Mouse (Mus musculus) liver (tissue): ENCODE results near the gene Crlf3.

ENCODE experiments used
- DNase-seq: peaks from one replicate; pipeline ENCODE4 v3.0.0-alpha.2; 2020; ENCODE audit warnings: mixed read lengths

Crlf3 gene

DNA sequence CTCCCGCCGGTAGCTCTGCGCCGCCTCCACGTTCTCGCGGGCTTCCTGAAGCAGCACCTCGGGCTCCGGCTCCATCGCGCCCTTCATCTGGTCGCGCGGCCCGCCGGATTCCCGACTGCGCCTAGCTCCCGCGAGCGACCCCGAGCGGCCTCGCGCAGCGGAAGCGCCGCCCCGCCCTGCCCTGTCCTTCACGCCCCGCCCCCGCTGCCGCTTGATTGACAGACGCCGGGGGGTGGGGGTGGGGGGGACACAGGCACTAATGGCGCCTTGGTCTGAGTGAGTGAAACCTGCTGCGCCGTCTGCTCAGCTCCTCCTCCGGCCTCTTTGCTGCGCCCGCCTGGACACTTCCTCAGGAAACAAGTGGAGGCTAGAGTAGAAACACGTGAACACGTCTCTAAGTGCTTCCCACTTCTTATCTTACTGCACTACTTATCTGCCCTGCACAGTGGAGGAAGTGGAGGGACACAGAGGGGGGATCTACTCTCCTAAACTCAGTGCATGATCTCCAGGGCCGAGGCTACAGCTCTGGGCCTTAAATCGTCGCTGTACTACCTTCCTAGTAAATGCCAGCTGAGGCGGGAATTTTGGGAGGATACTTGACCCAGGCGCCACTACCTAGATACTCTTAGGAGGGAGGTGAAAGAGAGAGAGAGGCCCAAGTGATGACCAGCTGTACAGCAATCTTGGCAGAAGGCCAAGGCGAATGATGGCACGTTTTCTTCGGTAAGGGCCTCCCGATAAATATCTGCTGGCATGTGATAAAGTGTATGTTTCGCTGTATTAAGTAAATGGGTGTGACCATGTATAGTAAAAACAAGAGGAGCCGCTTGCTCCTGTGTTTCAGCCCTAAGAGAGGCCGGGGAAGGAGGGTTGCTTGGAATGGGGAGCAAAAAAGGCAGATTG, at the start of gene Crlf3:
Gene Crlf3 (minus strand): TSS at position 166 of the 903 bp plus-strand sequence.
- DNase-seq: peak; percentile 97

GRCm38 (mm10) chr11:80116411-80116810, 35.6 kb upstream of the Crlf3 start:
- no peak for DNase-seq

- DNase-seq: no peak
Observed at GRCm38 (mm10) chr11:80104407-80104806, 23.6 kb upstream of the Crlf3 start.

GRCm38 (mm10) chr11:80101298-80101697, 20.5 kb upstream of the Crlf3 start:
- DNase-seq: peak; percentile 32

- no peak for DNase-seq
Observed at GRCm38 (mm10) chr11:80098444-80099056, 17.8 kb upstream of the Crlf3 start.

- DNase-seq: no peak
Observed at GRCm38 (mm10) chr11:80090555-80091164, 9.9 kb upstream of the Crlf3 start.

GRCm38 (mm10) chr11:80089817-80090214, 9.0 kb upstream of the Crlf3 start:
- no peak for DNase-seq

DNA sequence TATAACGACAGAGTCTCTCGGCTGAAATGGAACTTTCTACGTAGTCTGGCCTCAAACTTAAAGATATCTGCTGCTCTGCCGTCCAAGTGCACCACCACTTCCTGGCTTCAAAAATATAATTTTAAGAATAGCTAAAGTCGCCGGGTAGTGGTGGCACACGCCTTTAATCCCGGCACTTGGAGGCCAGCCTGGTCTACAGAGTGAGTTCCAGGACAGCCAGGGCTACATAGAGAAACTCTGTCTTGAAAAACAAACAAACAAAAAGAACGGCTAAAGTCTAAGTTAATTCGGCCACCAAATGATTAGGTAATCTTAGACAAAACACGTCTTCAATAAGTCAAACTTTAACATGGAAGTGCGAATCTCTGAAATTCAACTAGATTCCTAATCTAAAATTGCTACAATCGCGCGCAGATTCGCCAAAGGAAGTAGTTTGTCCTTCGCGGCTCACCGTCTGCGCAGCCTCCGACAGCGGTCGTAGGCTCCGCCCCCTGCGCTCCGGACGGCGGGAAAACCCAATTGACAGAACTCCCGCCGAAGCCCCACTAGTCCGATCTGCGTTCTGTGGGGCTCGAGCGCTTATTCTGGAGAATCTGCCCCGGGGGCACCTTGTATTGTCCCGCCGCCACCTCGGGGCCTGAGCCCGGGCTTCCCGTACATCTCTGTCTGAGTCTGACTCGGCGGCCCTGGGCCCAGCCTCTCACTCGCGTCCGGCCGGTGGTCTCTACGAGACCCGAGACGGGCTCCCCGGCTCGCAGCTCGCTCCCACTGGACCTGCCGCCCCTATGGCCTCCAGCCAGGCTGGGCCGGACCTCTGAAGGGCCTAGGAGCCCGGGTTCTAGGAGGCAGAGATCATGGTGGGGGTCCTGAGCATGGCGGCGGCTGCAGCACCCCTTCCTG, 8.4 kb upstream of the Crlf3 start, which contains the start of gene Atad5:
Gene Atad5 (plus strand): TSS at position 484 of the 900 bp plus-strand sequence.
- DNase-seq: peak; percentile 93

DNA sequence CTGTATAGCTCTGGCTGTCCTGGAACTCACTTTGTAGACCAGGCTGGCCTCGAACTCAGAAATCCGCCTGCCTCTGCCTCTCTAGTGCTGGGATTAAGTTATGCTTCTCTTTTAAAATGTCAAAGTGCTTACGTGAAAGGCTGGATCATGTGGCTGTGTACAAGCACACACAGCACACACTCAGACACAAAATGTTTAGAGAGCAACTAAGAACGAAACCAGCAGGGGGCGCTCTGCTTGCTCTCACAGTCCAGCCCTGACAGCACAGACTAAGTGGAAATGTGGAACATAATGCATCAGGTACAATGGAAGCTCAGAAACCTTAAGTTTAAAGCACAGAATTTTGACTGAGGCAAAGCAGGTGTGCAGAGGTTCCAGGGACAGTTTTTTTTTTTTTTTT, 6.1 kb upstream of the Crlf3 start:
- DNase-seq: peak; percentile 92

DNA sequence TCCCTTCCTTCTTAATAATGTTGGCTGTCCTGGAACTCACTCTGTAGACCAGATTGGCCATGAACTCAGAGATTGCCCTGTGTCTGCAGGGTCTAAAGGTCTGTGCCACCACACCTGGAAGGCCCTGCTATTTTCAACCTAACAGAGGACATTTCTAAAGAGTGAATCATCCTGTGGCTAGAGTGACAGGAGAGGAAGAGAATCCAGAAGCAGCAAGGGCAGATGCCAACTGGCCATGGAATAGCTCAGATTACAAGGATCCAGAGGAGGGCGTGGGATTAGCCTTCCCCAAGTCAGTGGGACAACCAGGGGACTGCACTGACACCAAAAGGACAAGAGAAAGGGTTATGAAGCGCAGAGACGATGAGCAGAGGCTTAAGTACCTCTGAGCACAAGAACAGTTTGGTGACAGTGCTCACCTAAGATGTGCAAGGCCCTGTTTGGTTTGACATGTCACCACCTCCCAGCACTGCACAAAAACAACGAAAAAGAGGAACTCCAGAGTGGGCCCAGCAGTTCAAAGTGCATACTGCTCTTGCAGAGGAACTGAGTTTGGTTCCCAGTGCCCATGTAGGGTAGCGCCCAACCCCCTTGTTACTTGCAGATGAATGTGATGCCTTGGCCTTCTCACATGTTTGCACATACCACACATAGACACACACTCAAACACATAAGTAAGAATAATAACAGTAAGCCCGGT, 4.7 kb upstream of the Crlf3 start:
- DNase-seq: peak; percentile 35

DNA sequence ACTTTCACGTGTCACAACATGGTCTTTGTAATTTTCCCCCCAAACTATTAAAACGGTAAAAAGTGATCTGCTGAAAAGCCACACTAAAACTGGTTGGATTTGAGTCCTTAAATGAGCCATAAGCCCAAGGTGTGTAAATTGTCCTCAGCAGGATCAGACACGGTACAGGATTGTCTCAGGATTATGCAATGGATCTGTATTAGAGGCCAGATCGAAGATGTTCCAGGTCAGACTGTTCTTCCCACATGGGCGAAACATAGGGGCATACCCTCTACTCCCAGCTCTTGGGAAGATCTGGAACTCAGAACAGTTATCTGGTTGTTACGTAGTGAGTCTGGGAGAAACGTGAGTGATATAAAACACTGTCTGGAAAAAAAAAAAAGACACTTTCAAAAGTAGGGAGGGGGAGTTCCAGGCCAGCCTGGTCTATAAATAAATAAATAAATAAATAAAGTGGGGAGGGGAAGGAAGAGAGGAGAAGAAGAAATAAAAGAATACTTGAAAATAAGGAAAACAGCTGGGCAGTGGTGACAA, 1.1 kb upstream of the Crlf3 start:
- peak; percentile 16 for DNase-seq

- peak; percentile 60 for DNase-seq
Observed at GRCm38 (mm10) chr11:80080381-80080825, 388 bp downstream of the Crlf3 start.

GRCm38 (mm10) chr11:80079751-80080150, 1.0 kb downstream of the Crlf3 start:
- peak; percentile 54 for DNase-seq

DNA sequence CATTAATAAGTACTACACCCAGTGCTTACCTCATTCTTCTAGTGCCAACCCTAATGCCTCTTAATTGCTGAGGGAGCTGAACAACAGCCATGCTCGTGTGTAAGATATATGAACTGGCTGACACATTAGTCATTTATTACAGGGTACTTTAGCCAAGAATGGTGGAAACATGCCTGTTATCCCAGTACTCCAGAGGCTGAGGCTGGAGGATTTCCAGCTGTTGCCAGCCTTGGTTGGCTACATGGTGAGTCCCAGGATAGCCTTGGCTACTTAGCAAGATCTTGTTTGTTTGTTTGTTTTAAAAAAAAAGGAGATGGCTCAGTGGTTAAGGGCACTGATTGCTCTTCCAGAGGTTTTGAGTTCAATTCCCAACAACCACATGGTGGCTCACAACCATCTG, 2.0 kb downstream of the Crlf3 start:
- no peak for DNase-seq

GRCm38 (mm10) chr11:80077784-80078545, 2.8 kb downstream of the Crlf3 start:
- no peak for DNase-seq

DNA sequence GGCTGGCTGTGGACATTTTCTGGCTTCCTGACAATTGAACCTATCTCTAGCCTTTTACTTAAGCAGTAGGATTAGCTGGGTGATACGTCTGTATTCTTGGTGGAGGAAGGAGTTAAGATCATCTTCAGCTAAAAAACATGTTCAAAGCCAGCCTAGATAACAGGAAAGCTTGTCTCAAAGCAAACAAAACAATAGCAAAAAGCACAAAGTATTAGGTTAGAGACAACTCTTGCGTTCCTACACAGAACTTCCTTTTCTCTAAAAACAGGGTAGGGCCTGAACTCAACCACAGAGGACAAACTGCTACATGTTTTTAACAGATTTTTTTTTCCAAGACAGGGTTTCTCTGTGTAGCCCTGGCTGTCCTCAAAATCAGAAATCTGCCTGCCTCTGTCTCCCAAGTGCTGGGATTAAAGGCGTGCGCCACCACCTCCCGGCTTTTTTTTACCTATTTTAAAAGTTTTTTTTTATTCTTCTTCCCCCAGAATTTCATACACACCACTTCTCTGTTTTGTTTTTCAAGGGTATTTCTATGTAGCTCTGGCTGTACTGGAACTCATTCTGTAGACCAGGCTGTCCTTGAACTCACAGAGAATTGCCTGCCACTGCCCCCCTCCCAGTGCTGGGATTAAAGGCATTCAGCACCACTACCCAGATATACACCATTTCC, 5.0 kb downstream of the Crlf3 start:
- DNase-seq: no peak

GRCm38 (mm10) chr11:80072365-80072764, 8.4 kb downstream of the Crlf3 start:
- DNase-seq: no peak

- no peak for DNase-seq
Observed at GRCm38 (mm10) chr11:80071039-80071438, 9.8 kb downstream of the Crlf3 start.

DNA sequence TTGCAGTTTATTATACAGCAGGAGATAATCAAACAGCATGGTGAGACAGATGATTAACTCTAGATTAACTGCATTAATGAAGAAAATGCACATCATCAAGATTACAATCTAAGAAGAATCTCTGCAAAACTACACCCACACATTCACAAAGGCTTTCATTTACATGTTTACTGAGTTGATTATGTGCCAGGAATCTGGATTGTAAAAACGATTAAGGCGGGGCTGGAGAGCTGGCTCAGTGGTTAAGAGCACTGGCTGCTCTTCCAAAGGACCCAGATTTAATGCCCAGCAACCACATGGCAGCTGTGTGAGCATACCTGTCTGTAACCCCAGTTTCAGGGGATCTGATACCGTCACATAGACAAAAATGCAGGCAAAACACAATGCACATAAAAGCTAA, 11.0 kb downstream of the Crlf3 start:
- DNase-seq: no peak

- DNase-seq: no peak
Observed at GRCm38 (mm10) chr11:80067558-80067957, 13.2 kb downstream of the Crlf3 start.
